ENCODE assay signal across 21 mouse cellular contexts in the genomic region with DNA sequence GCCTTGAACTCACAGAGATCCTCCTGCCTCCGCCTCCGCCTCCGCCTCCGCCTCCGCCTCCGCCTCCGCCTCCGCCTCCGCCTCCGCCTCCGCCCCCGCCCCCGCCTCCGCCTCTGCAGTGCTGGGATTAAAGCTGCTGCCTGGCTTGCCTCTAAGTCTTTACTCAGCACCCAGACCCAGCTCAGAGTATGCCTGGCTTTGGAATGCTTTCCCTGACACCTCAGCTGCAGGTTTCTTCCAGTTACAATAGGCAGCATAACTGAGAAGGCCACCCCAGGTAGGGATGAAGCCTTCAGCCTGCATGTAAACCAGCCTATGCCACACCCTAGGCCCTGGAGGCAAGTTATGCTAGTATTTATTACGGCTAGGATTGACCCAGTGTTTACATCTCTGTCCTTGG. TPM values are rescaled to one million over a fixed set of nuclear protein-coding genes. Genes with fewer than 3 reads are reported as not detected.
DNase-seq lines count a peak whose midpoint lies in the region; ATAC-seq and TF ChIP-seq lines count a peak whose summit lies in the region.
"Had no signal": no experiment of that assay in that cellular context is flagged by ENCODE, and none has a peak within 500 bp of the region (broad histone marks: within the 10 kb centered on the region; RNA-seq: fewer than 3 reads in every experiment).

No protein-coding gene starts in this region.

- no peak overlapping the region for H3K9ac ChIP-seq in intestine, embryonic 15.5 days
- no peak overlapping the region for H3K9ac ChIP-seq in intestine, embryonic 16.5 days (ENCODE audit: low read depth, low read length)
- H3K9ac ChIP-seq in ES-Bruce4 (ENCODE audit: low read depth, poor library complexity, severe bottlenecking): no peak overlapping the region
- H3K9ac ChIP-seq: embryonic facial prominence, embryonic 13.5 days; forebrain, embryonic 13.5 days; hindbrain, embryonic 14.5 days had no signal

- no peaks in the 10 kb centered on the region for H3K9me3 ChIP-seq in intestine, embryonic 15.5 days
- no peaks in the 10 kb centered on the region for H3K9me3 ChIP-seq in intestine, embryonic 16.5 days (ENCODE audit: control insufficient read depth, low read length)
- H3K9me3 ChIP-seq in E14TG2a.4 (ENCODE audit: low read length): no peaks in the 10 kb centered on the region
- H3K9me3 ChIP-seq in ES-Bruce4 (replicated peaks; ENCODE audit: control insufficient read depth, insufficient read depth, low read length, poor library complexity, severe bottlenecking): no peaks in the 10 kb centered on the region
- no peaks in the 10 kb centered on the region for H3K9me3 ChIP-seq in embryonic facial prominence, embryonic 10.5 days
- H3K9me3 ChIP-seq: embryonic facial prominence, embryonic 13.5 days; forebrain, embryonic 13.5 days; heart, embryonic 10.5 days had no signal

- peaks cover 7% of the 10 kb centered on the region for H3K4me1 ChIP-seq in intestine, embryonic 15.5 days (replicated peaks)
- H3K4me1 ChIP-seq in intestine, embryonic 16.5 days (ENCODE audit: control insufficient read depth, insufficient read depth, low read length): peaks cover 8% of the 10 kb centered on the region; the same call in 1 of the 2 replicates
- H3K4me1 ChIP-seq in E14TG2a.4 (replicated peaks; ENCODE audit: low read depth, low read length) (peaks cover 69% of the 10 kb centered on the region), ES-Bruce4 (ENCODE audit: control insufficient read depth, insufficient read depth, low read length) (peaks cover 5% of the 10 kb centered on the region)
- peaks cover 24% of the 10 kb centered on the region for H3K4me1 ChIP-seq in embryonic facial prominence, embryonic 10.5 days
- H3K4me1 ChIP-seq in cerebellum, adult 2 months (ENCODE audit: control insufficient read depth, insufficient read depth, low read length): peaks cover 4% of the 10 kb centered on the region; the same call in 1 of the 2 replicates
- H3K4me1 ChIP-seq: forebrain, embryonic 13.5 days had no signal

- TF ChIP-seq POLR2A in ES-Bruce4 (IDR thresholded peaks at IDR 0.05; ENCODE audit: insufficient read depth, low read length): peak; percentile 74
- no peak for TF ChIP-seq POLR2A in cerebellum, adult 2 months (IDR thresholded peaks at IDR 0.05; ENCODE audit: borderline replicate concordance, insufficient read depth, low read length)

- WGBS in intestine, embryonic 15.5 days: 91% methylated on average over 15 of the region's 15 CpGs
- WGBS in intestine, embryonic 16.5 days: 88% methylated on average over 15 of the region's 15 CpGs
- WGBS in embryonic facial prominence, embryonic 10.5 days: 91% methylated on average over 15 of the region's 15 CpGs
- 99% methylated on average over 15 of the region's 15 CpGs for WGBS in cerebellum, adult 2 months

- DNase-seq in embryonic facial prominence, embryonic 10.5 days (ENCODE audit: low spot score): no peak
- no peak for DNase-seq in left cerebral cortex, postnatal 10 days (ENCODE audit: extremely low spot score in 1 of 2, low spot score in 2 of 2)
- no peak for DNase-seq in cerebellum, adult 2 months
- no peak for DNase-seq in gastrocnemius, postnatal 14 days
- DNase-seq: adrenal gland, adult 8-10 months; adrenal gland, postnatal 36 days; cerebellum, adult 8-10 months; cerebellum, postnatal 14 days; gastrocnemius, adult 2 months; gastrocnemius, postnatal 36 days; heart, adult 18-20 months; heart, postnatal 10 days had no signal

- H3K36me3 ChIP-seq in intestine, embryonic 15.5 days: no peaks in the 10 kb centered on the region
- no peaks in the 10 kb centered on the region for H3K36me3 ChIP-seq in intestine, embryonic 16.5 days (ENCODE audit: control insufficient read depth, insufficient read depth, low read length)
- H3K36me3 ChIP-seq in E14TG2a.4 (ENCODE audit: insufficient read depth, low read length) (no peaks in the 10 kb centered on the region), ES-Bruce4 (ENCODE audit: control insufficient read depth, insufficient read depth, low read length, poor library complexity, severe bottlenecking) (no peaks in the 10 kb centered on the region)
- H3K36me3 ChIP-seq in embryonic facial prominence, embryonic 10.5 days (replicated peaks): no peaks in the 10 kb centered on the region
- H3K36me3 ChIP-seq: embryonic facial prominence, embryonic 13.5 days; heart, embryonic 10.5 days had no signal

- no peak overlapping the region for H3K4me3 ChIP-seq in intestine, embryonic 15.5 days (replicated peaks)
- no peak overlapping the region for H3K4me3 ChIP-seq in intestine, embryonic 16.5 days (ENCODE audit: low read length)
- H3K4me3 ChIP-seq in E14TG2a.4 (replicated peaks; ENCODE audit: low read length): peak overlapping the region; percentile 53; the same call in 1 of the 2 replicates
- peak overlapping the region; percentile 63 for H3K4me3 ChIP-seq in ES-Bruce4 (ENCODE audit: low read depth, low read length)
- H3K4me3 ChIP-seq in embryonic facial prominence, embryonic 10.5 days: no peak overlapping the region
- no peak overlapping the region for H3K4me3 ChIP-seq in cerebellum, adult 2 months (replicated peaks; ENCODE audit: insufficient read depth, low read depth, low read length)
- H3K4me3 ChIP-seq: embryonic facial prominence, embryonic 13.5 days; forebrain, embryonic 13.5 days; gastrocnemius, adult 2 months; heart, embryonic 10.5 days had no signal

- ATAC-seq in intestine, embryonic 15.5 days: peak; percentile 32; the same call in 1 of the 2 replicates
- ATAC-seq in intestine, embryonic 16.5 days: no peak
- ATAC-seq: forebrain, embryonic 13.5 days; Patski had no signal

- no peak for TF ChIP-seq CTCF in E14TG2a.4 (conservative IDR thresholded peaks at IDR 0.05; ENCODE audit: low read length)
- TF ChIP-seq CTCF in ES-Bruce4 (IDR thresholded peaks at IDR 0.05; ENCODE audit: low read depth, low read length): no peak
- TF ChIP-seq CTCF in cerebellum, adult 2 months (IDR thresholded peaks at IDR 0.05; ENCODE audit: borderline replicate concordance, insufficient read depth, low read depth, low read length): no peak

- H3K27ac ChIP-seq in intestine, embryonic 15.5 days: no peak overlapping the region
- no peak overlapping the region for H3K27ac ChIP-seq in intestine, embryonic 16.5 days (ENCODE audit: low read length)
- peak overlapping the region; percentile 71 for H3K27ac ChIP-seq in ES-Bruce4 (ENCODE audit: insufficient read depth, low read length)
- peak overlapping the region; percentile 14; the same call in 1 of the 2 replicates for H3K27ac ChIP-seq in embryonic facial prominence, embryonic 10.5 days (replicated peaks)
- no peak overlapping the region for H3K27ac ChIP-seq in cerebellum, adult 2 months (ENCODE audit: insufficient read depth, low read length)
- H3K27ac ChIP-seq: embryonic facial prominence, embryonic 13.5 days; forebrain, embryonic 13.5 days; gastrocnemius, adult 2 months; heart, embryonic 10.5 days; hindbrain, embryonic 14.5 days had no signal

- TF ChIP-seq EP300 in ES-Bruce4 (IDR thresholded peaks at IDR 0.05; ENCODE audit: insufficient read depth, low read depth, low read length): no peak

- no peaks in the 10 kb centered on the region for H3K27me3 ChIP-seq in intestine, embryonic 15.5 days (replicated peaks)
- H3K27me3 ChIP-seq in intestine, embryonic 16.5 days (replicated peaks; ENCODE audit: control insufficient read depth, insufficient read depth, low read length): no peaks in the 10 kb centered on the region
- H3K27me3 ChIP-seq in E14TG2a.4 (ENCODE audit: insufficient read depth, low read length) (no peaks in the 10 kb centered on the region), ES-Bruce4 (ENCODE audit: control insufficient read depth, insufficient read depth, low read length, poor library complexity, severe bottlenecking) (no peaks in the 10 kb centered on the region)
- no peaks in the 10 kb centered on the region; the same call in 1 of the 2 replicates for H3K27me3 ChIP-seq in embryonic facial prominence, embryonic 10.5 days (replicated peaks; ENCODE audit: low read depth, poor library complexity, severe bottlenecking)
- no peaks in the 10 kb centered on the region for H3K27me3 ChIP-seq in cerebellum, adult 2 months (ENCODE audit: control insufficient read depth, insufficient read depth, low read length)
- H3K27me3 ChIP-seq: embryonic facial prominence, embryonic 13.5 days; forebrain, embryonic 13.5 days; Patski had no signal

- intact Hi-C loops in left cerebral cortex, postnatal 10 days (cut with DNase I): no loop called here
- intact Hi-C loops in gastrocnemius, postnatal 14 days (cut with DNase I; ENCODE audit: low total_unique reads): no loop called here

- H3K4me2 ChIP-seq in intestine, embryonic 15.5 days (replicated peaks): no peak overlapping the region
- H3K4me2 ChIP-seq in intestine, embryonic 16.5 days (ENCODE audit: low read depth, low read length): no peak overlapping the region
- H3K4me2 ChIP-seq: embryonic facial prominence, embryonic 13.5 days; forebrain, embryonic 13.5 days; hindbrain, embryonic 14.5 days had no signal

RNA-seq across cellular contexts. Expression of a gene that starts 37.7 kb away (rescaled TPM):
- polyA plus RNA-seq in intestine, embryonic 15.5 days (2015; fragmentation: Nextera tagmentation; extraction: Ambion mirVana): 12.0 and 12.7 TPM in 2 replicates
- polyA plus RNA-seq in intestine, embryonic 16.5 days (2015; fragmentation: Nextera tagmentation; extraction: Ambion mirVana): 7.0 and 8.6 TPM in 2 replicates
- 2.7 and 3.2 TPM in 2 replicates for polyA plus RNA-seq in ES-Bruce4 (2011; ENCODE audit: insufficient read depth, insufficient read length, low read depth, missing spikeins)
- polyA plus RNA-seq in embryonic facial prominence, embryonic 10.5 days (2016; fragmentation: Nextera tagmentation; extraction: Ambion mirVana): 5.5 and 8.6 TPM in 2 replicates
- 10 to 100 TPM; 23.4 to 28.2 TPM for total RNA-seq in left cerebral cortex, postnatal 10 days (2021)
- polyA plus RNA-seq in cerebellum, adult 2 months (2012; rRNA removed): 15.0 and 20.2 TPM in 2 replicates
- 10 to 100 TPM; 25.4 to 29.5 TPM for total RNA-seq in gastrocnemius, postnatal 14 days (2021)

Comparison
In these comparisons a context has a peak if more than half of its experiments do, and no peak if none do; other contexts are left out.
1. H3K27ac ChIP-seq: peak in ES-Bruce4 (single experiment) and embryonic facial prominence, embryonic 10.5 days (single experiment); none in intestine, embryonic 15.5 days (single experiment), intestine, embryonic 16.5 days (single experiment) and cerebellum, adult 2 months (single experiment).
2. H3K4me3 ChIP-seq: peak in E14TG2a.4 (single experiment) and ES-Bruce4 (single experiment); none in intestine, embryonic 15.5 days (single experiment), intestine, embryonic 16.5 days (single experiment), embryonic facial prominence, embryonic 10.5 days (single experiment) and cerebellum, adult 2 months (single experiment).